Mouse (Mus musculus) heart, adult 9 months (tissue): Measurements from ENCODE around the gene Adipor2.
A peak's percentile ranks its signal among the peaks of the same experiment; 100 is the strongest.
"Not testable (repeated sequence)": the region's sequence is repeated elsewhere in the genome, so short reads cannot be mapped to it uniquely, and the experiment has no call there.

Source experiments
- DNase-seq, 2 experiments: peaks; one replicate each; pipeline ENCODE4 v3.0.0; 2022; ENCODE audit warnings: low spot score in 2 of 2

Adipor2 gene

DNA sequence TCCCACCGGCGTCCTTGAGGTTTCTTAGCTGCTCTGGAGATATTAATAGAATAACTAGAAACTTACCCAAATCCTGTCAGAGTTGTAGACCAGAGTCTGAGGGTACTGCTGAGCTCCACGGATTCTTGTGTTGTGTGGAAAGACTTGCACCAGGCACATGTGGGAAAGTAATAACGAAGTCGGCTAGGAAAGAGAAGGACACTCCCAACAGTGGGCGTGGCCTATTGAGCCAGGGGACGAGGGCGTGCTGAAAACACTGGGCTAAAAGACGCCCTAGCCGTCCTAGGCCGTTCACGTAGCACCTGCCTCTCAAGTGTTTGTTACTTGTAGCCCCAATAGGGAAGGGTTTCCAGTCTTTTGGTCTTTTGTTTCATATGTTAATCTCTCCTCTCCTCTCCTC is at the start of gene Adipor2:
Gene Adipor2 (minus strand): TSS at position 351 of the 400 bp plus-strand sequence.
- DNase-seq: peak; percentile 78

DNA sequence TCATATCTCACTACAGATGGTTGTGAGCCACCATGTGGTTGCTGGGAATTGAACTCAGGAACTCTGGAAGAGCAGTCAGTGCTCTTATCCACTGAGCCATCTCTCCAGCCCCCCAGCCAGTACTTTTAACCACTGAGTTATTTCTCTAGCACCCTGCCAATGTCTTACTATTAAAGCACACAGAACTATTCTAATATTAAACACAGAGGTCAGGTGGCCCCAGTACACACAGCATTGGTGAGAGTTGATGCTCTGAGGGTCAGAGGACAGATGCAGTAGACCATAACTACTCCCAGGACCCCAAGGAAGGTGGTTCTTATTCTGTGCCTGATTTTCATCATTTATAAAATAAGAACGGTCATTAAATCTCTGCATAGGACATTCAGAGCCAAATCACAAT is 48.7 kb upstream of the Adipor2 start:
- DNase-seq: no peak

DNA sequence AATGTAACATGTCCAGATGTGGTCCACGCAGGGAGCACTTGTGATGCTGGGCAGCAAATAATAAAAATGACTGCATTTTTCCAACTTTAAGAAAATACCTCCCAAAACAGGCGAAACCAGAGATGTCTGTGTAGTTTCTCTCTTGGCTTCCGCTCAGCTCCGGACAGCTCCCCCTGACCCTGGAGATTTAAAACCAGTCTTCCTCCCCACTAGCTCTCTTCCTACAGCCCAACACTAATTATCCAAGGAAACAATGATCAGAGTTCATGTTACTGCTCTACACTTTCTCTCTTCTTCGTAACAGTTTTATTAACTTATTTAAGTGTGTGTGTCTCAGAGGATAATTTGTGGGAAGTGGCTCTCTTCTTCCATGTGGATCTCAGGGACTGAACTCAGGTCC is 42.9 kb upstream of the Adipor2 start:
- DNase-seq: no peak

DNA sequence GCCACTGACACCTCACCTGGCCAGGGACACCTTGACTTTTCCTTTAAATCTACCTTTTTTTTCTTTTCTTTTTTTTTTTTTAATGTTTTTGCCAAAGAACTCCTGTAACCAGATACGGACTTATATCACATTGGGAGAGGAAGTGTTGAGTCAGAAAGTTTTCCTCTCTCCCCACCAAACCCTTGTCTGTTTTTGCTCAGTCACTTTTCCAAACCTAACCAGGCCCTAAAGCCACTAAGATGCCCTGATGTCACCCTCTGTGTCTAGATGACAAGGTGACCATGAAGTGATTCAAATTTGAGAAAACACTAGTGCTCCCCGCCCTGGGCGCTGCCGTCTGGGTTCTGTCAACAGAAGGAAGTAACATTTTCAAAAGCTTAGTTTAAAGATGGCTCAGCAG is 41.5 kb upstream of the Adipor2 start:
- DNase-seq: no peak

DNA sequence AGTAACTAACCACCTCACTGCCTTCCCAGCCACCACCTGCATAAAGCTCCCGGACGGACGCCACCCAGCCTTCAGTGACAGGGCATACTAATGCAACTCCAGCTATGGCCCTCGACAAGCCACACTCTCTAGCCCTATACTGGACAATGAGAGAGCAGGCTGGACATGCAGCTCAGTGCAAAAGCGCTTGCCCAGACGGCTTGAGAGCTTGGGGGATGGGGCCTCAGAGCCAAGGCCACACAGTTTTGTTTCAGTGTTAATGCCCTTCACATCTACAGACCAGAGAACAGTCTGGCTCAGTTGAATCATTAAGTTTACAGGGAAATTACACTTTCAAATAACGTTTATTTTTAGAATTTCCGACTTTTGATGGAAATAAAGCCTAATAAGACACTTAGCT is 40.7 kb upstream of the Adipor2 start:
- DNase-seq: no peak

DNA sequence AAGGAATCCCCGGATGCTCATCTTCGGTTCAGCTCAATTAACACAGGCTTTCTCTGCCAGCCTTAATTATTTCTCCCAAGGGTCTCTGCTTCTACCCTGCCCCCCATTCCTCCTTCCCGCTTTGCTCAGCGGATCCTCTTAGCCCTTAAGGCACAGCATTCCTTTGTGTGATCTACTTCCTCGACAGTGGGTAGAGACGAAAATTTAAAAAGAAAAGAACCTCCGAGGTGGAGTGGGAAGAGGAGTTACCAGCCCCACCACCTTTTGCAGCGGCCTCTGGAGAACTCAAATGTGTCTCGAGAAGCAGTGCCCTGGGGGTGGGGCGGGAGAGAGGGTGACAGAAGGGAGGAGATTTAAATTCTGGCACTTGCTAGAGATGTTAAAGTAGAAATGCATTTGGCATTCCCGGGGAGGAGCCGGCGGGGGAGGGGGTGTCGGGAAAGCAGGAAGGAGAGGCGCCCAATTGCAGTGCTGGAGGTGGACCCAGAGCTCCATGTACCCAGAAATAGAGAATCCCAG is 34.5 kb upstream of the Adipor2 start:
- peak; percentile 26 to 46 for DNase-seq

DNA sequence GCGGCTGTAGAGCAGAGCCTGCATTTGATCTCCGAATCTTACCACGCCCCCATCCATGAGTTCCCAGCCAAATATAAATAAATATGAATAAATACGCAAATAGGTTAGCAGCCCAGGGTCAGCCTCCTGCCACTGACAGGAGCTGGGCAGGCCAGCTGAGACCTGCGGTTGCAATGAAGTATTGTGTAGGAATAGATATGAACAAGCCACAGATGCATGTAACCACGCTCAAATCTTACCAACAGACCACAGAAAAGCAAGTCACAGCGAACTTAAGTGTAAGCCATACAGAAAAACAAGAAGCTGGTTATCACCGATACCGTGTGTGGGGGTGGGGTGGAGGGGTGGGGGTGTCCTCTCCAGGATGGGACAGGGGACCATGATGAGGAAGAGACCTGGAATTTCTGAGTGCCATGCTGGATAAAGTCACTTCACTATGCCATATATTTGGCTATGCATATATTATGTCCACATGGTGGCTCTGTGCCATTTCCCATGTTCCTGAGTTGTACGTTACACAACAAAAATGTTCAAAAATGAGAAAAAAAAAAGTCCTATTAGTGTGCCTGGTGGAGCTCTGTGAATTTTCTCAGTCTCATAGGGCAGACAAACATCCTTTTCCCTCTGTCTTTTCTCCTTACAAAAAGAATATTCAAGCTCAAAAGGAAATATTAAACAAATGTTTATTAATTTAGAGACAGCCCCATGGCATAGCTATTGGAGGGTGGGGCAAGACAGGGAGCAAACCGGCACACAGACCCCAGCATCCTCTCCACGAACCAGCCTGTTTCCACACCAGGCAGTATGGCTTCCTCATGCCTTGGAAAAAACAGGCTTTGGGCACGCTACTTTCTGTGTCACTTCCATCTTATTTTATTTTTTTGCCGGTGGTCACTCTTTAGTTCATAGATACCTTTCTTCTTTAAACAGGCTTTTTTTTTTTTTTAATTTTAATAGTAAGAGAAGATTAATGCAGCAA is 33.8 kb upstream of the Adipor2 start:
- no peak for DNase-seq

DNA sequence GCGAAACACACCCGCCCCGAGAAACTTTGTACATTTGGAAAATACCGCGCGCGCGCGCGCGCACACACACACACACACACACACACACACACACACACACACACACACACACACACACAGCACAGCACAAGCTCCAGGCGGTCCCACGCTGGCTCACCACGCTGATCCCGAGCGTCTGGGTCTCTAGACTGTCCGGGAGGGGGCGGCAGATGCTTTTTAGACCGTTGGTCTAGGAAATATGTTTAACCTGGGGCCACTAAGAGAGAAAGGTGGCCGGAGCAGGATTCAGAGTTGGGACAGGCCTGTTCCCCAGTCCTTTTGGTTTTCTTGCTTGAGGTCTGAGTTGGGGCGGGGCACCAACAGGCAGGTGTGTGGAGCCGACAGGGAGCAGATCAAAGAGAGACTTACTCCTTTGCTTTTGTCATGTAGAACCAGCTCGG is 31.6 kb upstream of the Adipor2 start:
- DNase-seq: peak in 1 of 2 experiments; percentile 50

DNA sequence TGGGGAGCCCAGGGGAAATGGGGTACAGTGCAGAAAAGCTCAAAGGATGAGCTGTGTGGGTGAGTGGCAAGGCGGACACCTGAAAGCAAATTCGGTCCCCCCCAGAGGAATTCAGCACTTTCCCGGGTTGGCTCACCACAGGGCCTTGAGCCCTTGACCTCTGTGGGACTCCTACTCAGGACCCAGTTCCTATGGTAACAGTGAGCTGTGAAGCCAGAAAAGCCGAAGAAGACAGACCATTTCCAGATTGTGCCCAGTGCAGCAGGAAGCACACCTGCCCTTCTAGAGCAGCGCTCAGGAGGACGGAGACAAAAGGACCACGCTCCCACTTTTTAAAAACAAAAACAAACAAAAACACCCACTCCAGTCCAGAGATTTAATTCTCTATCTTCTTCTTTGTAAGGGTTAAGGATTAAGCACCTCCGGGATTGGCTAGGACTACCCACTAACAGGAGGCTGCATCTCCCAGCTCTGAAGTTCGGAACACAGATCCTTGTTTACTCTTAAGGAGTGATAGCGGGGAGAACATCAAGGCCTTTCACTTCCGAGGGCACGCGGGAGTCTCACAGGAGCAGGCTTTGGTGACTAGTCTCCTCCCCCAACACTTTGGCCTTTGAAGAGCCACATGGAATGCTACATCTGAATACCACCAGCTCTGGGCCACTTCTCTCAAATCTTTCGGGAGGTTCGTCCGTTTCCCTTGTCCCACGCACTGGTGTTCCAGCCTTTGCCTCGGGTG is 31.0 kb upstream of the Adipor2 start:
- peak in 1 of 2 experiments; percentile 21 for DNase-seq

DNA sequence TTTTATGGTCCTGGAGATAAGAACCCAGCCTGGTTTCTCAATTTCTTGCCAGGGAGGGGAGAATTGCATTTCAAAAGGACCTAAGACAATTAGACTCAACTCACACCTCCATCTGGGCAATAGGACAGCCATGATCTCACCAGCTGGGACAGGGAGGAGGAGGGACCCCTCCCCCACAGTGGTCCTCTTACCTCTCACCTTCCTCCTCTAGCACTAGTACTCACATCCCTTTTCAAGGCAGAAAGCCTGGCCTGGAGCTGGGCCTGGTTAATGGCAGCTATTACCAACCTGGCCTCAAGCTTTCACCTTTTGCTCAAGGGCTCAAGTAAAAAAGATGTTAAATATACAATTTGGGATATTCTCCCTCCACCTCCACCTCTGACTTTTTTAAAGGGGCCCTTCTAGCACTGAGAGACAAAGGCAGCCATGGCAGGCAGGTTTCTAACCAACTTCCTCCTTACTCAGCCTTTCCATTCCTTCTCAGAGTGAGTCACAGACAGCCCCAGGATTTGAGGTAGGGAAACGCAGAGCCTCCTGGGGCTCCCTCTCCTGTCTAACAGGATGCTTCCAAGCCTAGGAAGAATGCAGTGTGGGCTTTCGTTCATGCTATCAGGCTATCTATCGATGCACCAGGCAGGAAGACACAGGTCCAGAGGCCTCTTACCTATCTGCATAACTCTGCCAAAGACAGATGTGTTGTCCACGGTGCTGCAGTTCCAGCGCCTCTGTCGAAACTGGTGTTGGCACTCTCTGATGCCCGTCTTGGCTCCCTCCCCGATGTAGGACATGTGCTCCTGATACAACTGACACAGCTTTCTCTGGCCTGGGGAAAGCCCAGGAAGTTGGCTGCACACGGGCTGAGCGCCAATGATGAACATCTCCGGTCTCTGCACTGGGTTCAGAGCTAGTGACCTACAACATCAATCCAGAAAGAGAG is 28.4 kb upstream of the Adipor2 start:
- DNase-seq: peak in 1 of 2 experiments; percentile 28

DNA sequence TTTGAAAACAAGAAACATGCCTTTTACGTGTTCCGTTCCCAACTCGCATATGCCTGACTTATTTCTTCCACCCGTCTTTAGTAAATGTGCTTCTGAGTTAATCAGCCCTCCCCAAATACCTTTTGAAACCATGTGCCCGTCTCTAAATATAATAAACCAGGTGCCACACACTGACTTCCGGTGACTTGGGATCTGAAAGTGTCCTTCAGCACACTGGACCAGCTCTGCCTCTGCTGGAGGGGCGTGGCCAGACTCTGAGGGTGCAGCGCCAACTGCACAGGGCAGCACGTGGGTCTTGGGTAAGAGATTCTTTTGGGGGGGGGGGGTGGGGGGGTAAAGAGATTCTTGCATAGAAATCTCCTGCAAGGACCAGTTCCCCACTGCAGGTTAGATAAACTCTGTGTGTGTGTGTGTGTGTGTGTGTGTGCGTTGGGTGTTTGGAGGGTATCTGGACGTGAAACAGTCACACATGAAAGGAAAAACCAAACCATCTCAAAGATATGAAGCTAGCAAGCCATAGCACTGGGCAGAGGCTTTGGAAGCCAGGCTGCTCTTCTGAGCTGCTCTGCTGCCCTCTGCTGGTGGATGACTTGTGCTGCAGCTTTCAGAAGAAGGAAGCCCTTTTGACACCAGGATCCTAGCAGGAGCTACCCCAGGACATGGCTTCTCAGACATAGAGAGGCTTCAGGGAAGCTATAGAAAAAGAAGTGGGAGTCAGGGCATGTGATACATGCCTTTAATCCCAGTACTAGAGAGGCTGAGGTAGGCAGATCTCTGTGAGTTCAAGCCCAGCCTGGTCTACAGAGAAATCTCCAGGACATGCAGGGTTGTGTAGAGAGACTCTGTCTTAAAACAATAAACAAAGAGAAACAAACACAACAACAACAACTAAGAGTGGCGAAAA is 26.5 kb upstream of the Adipor2 start:
- DNase-seq: peak; percentile 59 to 72

DNA sequence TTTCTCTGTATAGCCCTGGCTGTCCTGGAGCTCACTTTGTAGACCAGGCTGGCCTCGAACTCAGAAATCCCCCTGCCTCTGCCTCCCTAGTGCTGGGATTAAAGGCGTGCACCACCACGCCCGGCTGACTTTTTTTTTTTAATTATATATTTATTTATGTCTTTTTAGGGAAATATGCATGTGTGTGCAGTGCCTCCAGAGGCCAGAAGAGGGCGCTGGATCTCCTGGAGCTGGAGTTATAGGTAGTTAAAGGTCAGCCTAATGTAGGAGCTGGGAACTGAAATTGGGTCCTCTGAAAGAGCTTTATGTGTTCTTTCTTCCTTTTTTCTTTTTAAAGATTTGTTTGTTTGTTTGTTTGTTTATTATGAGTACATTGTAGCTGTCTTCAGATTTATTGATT is 25.2 kb upstream of the Adipor2 start:
- DNase-seq: not testable (repeated sequence)

DNA sequence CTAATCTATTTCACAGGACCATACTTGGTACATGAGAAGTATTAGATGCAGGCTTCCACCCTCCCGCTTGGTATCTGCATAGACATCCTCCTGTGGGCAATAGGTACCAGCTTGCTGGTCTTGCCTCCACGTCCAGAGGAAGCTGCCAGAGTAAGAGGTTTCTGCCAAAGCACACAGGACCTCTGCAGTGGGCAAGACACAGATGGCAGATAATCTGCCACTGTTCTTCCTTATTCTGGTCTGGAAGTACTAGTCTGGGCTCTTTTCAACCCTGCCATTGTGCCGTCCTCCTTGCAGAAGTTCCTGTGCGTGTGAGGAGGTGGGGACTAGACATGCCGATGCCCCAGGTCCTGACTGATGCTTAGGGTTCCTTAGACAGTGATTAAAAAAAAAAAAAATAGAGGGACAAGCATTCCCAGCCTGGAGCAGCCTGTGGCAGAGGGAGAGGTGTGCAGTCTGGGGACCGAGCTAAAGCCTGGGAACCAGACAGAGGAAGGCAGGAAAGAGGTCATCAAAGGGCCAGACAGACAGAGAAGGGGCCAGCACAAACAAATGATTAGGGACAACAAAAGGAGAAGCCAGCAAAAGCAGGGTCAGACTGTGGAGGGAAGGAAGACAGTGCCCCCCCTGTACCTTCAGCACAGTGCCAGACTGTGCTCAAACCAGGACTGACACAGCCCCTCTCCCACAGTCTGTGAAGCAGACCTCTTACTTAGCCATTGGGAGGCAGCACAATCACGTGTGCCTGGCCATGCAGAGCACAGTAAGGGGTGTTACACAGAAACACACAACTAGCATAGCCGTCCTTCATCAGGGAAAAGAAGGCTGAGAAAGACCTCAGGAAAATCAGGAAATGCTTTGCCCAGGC is 20.6 kb upstream of the Adipor2 start:
- no peak for DNase-seq

DNA sequence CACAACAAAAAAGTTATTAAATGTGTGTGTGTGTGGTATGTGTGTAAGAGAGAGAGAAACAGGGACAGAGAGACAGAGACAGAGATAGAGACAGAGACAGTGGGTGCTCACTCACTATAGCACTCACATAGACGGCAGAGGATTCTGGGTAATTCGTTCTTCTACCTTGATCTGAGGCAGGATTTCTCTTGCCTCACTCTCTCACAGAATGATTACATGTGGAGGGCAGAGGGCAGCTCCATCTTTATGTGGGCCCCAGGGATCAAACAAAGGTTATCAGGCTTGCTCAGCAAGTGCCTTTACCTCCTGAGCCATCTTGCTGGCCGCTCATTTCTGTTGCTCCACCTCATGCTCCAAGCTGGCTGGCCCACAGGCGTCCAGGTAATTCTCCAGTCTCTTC is 16.9 kb upstream of the Adipor2 start:
- no peak for DNase-seq

DNA sequence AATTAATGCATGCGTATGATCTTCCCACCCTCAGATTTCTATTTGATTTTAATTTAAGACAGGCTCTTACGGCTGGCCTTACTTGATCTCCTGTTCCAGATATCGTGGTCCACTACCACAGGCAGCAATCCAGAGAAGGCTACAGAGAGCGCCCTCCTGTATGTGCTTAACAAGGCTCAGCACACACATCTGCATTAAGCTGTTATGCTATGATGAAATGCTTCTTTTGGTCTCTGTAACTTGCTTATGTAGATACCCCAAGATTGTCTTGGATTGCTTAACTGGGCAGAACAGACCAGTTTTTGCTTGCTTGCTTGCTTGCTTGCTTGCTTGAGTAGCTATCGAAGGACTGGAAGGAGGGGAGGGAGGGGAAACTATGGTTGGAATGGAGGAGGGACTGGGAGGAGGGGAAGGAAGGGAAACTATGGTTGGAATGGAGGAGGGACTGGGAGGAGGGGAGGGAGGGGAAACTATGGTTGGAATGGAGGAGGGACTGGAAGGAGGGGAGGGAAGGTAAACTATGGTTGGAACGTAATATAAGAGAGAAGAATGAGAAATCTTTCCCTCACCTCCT is 14.3 kb upstream of the Adipor2 start:
- DNase-seq: no peak

DNA sequence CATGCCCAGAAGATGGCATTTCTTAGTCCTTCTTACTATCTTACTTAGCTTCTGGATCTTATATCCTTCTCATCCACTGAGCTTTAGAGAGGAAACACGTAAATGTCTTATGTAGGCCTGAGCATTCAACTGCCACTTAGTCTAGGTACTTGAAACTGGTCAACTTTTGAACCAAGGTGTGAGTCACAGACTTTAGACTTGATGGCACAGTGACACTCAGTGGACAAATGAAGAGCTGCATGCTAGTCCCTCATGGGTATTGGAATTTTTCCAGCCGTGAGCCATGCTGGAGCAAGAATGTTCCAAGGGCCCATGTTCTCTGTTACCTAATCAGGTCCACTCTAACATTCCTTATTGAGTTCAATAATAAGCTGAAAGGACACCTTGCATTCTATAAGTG is 13.0 kb upstream of the Adipor2 start:
- DNase-seq: peak; percentile 28 to 74

DNA sequence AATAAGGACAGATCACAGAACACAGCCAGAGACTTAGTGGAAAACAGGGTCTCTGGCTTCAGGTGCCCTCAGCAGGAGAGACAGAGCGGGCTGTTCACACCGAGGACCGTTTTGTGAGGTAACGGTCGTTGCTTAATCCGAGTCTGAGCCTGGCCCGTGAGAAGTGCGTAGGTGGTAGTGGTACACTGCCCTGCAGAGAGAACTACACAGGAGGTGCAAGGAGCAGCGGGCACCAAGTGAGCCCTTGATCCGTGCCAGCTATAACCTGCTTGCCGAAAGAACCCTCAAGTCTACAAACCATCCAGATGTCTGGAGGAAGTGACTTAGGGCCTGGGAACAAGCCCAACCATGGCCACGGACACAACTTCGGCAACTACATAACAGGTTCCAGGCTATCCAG is 11.8 kb upstream of the Adipor2 start:
- no peak for DNase-seq

DNA sequence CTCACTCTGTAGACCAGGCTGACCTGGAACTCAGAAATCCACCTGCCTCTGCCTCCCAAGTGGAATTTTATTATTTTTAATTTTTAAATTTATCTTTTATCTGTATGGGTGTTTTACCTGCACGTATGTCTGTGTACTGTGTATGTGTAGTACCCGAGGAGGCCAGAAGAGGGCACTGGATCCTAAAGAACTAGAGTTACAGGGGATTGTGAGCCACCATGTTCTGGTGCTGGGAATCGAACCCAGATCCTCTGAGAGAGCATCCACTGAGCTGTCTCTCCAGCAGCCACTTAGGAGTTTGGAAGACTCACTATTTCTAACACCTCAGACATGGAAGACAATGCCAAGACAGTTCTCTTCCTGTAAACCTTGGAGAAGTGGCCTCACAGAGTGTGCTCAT is 11.1 kb upstream of the Adipor2 start:
- DNase-seq: no peak

DNA sequence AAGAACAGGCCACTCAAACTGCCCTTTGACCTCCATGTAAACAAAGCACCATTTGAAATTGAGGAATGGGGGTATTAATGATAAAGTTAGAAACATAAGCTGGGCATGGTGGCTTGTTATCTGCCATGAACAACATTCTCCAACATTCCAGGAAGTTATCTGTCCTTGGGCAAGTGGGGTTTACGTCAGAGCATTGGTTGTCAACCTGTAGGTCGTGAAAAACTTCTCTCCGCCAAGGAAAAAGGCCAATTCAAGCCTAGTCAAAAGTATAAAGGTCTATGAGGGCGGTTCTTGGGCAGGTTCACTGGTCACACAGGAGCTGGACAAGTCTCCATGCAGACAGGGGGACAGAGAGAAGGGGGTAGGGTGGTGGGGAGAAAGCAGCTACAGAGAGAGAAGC is 3.5 kb upstream of the Adipor2 start:
- DNase-seq: no peak
